Mouse (Mus musculus): ENCODE results near the gene Dlg2.

DNA sequence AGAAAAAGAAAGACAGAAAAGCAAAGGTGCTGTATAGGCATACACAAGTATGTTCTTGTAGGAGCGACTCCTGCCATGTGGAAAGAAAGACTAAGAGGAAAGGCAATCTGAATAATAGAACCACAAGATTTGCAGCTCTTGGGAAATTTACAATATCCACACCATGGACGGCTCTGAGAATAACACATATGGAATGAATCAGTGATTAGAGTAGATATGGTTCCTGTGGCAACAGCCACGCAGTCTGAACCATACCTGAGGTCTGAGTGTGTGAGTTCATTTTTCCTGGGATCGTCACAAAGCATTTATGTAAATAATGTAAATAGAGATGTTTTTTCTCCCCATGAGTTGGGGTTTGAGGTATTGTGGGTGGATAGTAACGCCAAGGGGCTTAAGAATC is 1247.9 kb downstream of the Dlg2 start:
- TF ChIP-seq CTCF (IDR thresholded peaks at IDR 0.05; ENCODE audit: borderline replicate concordance, extremely low read depth, insufficient read depth, insufficient read length) = no peak
- no peak for TF ChIP-seq POLR2A (IDR thresholded peaks at IDR 0.05; ENCODE audit: borderline replicate concordance, extremely low read depth, insufficient read depth, insufficient read length, poor library complexity, severe bottlenecking)

Data from brain, embryonic 14.5 days (tissue).